Mouse (Mus musculus): ENCODE measurements around the gene Setd6. TPM values are rescaled to one million over a fixed set of nuclear protein-coding genes. Genes with fewer than 3 reads are reported as not detected.

The Setd6 gene
- polyA plus RNA-seq, 1 experiment from 2014 or later: 27.5 TPM

- 83% methylated on average over 6 of the region's 6 CpGs for WGBS
- no peaks in the 10 kb centered on the region for H3K36me3 ChIP-seq (ENCODE audit: control insufficient read depth, insufficient read depth, low read length)
- H3K27me3 ChIP-seq (ENCODE audit: control insufficient read depth, insufficient read depth, low read length): no peaks in the 10 kb centered on the region
- peak overlapping the region; percentile 82 for H3K9ac ChIP-seq (ENCODE audit: low read length)
- ATAC-seq (replicated peaks; ENCODE audit: low FRiP score): no peak
- H3K4me2 ChIP-seq (ENCODE audit: low read depth, low read length, severe bottlenecking): peak overlapping the region; percentile 85
- no peaks in the 10 kb centered on the region for H3K9me3 ChIP-seq (ENCODE audit: control insufficient read depth, low read length)
- H3K27ac ChIP-seq (ENCODE audit: low read depth, low read length): no peak overlapping the region
- H3K4me3 ChIP-seq (ENCODE audit: low read depth, low read length): no peak overlapping the region
- H3K4me1 ChIP-seq (replicated peaks; ENCODE audit: control insufficient read depth, insufficient read depth, low read length): peaks cover 8% of the 10 kb centered on the region; the same call in 1 of the 2 replicates
- DNase-seq (ENCODE audit: low spot score): peak; percentile 28
These were observed 756 bp upstream of the Setd6 start for GRCm38 (mm10) chr8:95714837-95715413.

- peak overlapping the region; percentile 80 for H3K4me3 ChIP-seq (ENCODE audit: low read depth, low read length)
- H3K27me3 ChIP-seq (ENCODE audit: control insufficient read depth, insufficient read depth, low read length): no peaks in the 10 kb centered on the region
- no peak for DNase-seq (ENCODE audit: low spot score)
- H3K27ac ChIP-seq (ENCODE audit: low read depth, low read length): no peak overlapping the region
- H3K9ac ChIP-seq (ENCODE audit: low read length): peak overlapping the region; percentile 82
- H3K36me3 ChIP-seq (ENCODE audit: control insufficient read depth, insufficient read depth, low read length): no peaks in the 10 kb centered on the region
- ATAC-seq (replicated peaks; ENCODE audit: low FRiP score): 0 out of 2 replicates have a peak, but pooled peaks have one; percentile 1
- peak overlapping the region; percentile 85 for H3K4me2 ChIP-seq (ENCODE audit: low read depth, low read length, severe bottlenecking)
- H3K9me3 ChIP-seq (ENCODE audit: control insufficient read depth, low read length): no peaks in the 10 kb centered on the region
- H3K4me1 ChIP-seq (replicated peaks; ENCODE audit: control insufficient read depth, insufficient read depth, low read length): peaks cover 8% of the 10 kb centered on the region; the same call in 1 of the 2 replicates
- 20% methylated on average over 21 of the region's 21 CpGs for WGBS
These were observed 1.1 kb downstream of the Setd6 start for GRCm38 (mm10) chr8:95716546-95717335.

GRCm38 (mm10) chr8:95727625-95728024, 11.9 kb downstream of the Setd6 start:
- Histone ChIP-seq H3K4me3 (ENCODE audit: low read depth, low read length) (no peak overlapping the region), H3K27ac (ENCODE audit: low read depth, low read length) (no peak overlapping the region), H3K27me3 (ENCODE audit: control insufficient read depth, insufficient read depth, low read length) (no peaks in the 10 kb centered on the region), H3K4me1 (replicated peaks; ENCODE audit: control insufficient read depth, insufficient read depth, low read length) (no peaks in the 10 kb centered on the region), H3K36me3 (ENCODE audit: control insufficient read depth, insufficient read depth, low read length) (peaks cover 29% of the 10 kb centered on the region), H3K4me2 (ENCODE audit: low read depth, low read length, severe bottlenecking) (no peak overlapping the region), H3K9ac (ENCODE audit: low read length) (no peak overlapping the region), H3K9me3 (ENCODE audit: control insufficient read depth, low read length) (no peaks in the 10 kb centered on the region)
- 91% methylated on average over 4 of the region's 4 CpGs for WGBS
- ATAC-seq (replicated peaks; ENCODE audit: low FRiP score): no peak
- DNase-seq (ENCODE audit: low spot score): no peak

- Histone ChIP-seq H3K9ac (ENCODE audit: low read length) (no peak overlapping the region), H3K4me1 (replicated peaks; ENCODE audit: control insufficient read depth, insufficient read depth, low read length) (no peaks in the 10 kb centered on the region), H3K4me3 (ENCODE audit: low read depth, low read length) (no peak overlapping the region), H3K36me3 (ENCODE audit: control insufficient read depth, insufficient read depth, low read length) (peaks cover 26% of the 10 kb centered on the region), H3K27me3 (ENCODE audit: control insufficient read depth, insufficient read depth, low read length) (no peaks in the 10 kb centered on the region), H3K4me2 (ENCODE audit: low read depth, low read length, severe bottlenecking) (no peak overlapping the region), H3K9me3 (ENCODE audit: control insufficient read depth, low read length) (no peaks in the 10 kb centered on the region), H3K27ac (ENCODE audit: low read depth, low read length) (no peak overlapping the region)
- ATAC-seq (replicated peaks; ENCODE audit: low FRiP score) (no peak), DNase-seq (ENCODE audit: low spot score) (no peak)
- 87% methylated on average over 7 of the region's 7 CpGs for WGBS
These were observed 22.9 kb downstream of the Setd6 start for GRCm38 (mm10) chr8:95738596-95738995.

- peaks cover 23% of the 10 kb centered on the region; the same call in 1 of the 2 replicates for H3K36me3 ChIP-seq (ENCODE audit: control insufficient read depth, insufficient read depth, low read length)
- DNase-seq (ENCODE audit: low spot score): no peak
- H3K9ac ChIP-seq (ENCODE audit: low read length): no peak overlapping the region
- WGBS: 91% methylated on average over 7 of the region's 7 CpGs
- H3K27me3 ChIP-seq (ENCODE audit: control insufficient read depth, insufficient read depth, low read length): no peaks in the 10 kb centered on the region
- no peaks in the 10 kb centered on the region for H3K4me1 ChIP-seq (replicated peaks; ENCODE audit: control insufficient read depth, insufficient read depth, low read length)
- no peak overlapping the region for H3K27ac ChIP-seq (ENCODE audit: low read depth, low read length)
- no peak overlapping the region for H3K4me2 ChIP-seq (ENCODE audit: low read depth, low read length, severe bottlenecking)
- no peak for ATAC-seq (replicated peaks; ENCODE audit: low FRiP score)
- no peak overlapping the region for H3K4me3 ChIP-seq (ENCODE audit: low read depth, low read length)
- no peaks in the 10 kb centered on the region for H3K9me3 ChIP-seq (ENCODE audit: control insufficient read depth, low read length)
These were observed 26.1 kb downstream of the Setd6 start for GRCm38 (mm10) chr8:95741732-95742131.

GRCm38 (mm10) chr8:95748028-95748427, 32.3 kb downstream of the Setd6 start:
- peaks cover 21% of the 10 kb centered on the region; the same call in 1 of the 2 replicates for H3K36me3 ChIP-seq (ENCODE audit: control insufficient read depth, insufficient read depth, low read length)
- no peak overlapping the region for H3K27ac ChIP-seq (ENCODE audit: low read depth, low read length)
- H3K4me3 ChIP-seq (ENCODE audit: low read depth, low read length): no peak overlapping the region
- H3K4me1 ChIP-seq (replicated peaks; ENCODE audit: control insufficient read depth, insufficient read depth, low read length): no peaks in the 10 kb centered on the region
- ATAC-seq (replicated peaks; ENCODE audit: low FRiP score) (no peak), DNase-seq (ENCODE audit: low spot score) (no peak)
- no peaks in the 10 kb centered on the region for H3K27me3 ChIP-seq (ENCODE audit: control insufficient read depth, insufficient read depth, low read length)
- H3K4me2 ChIP-seq (ENCODE audit: low read depth, low read length, severe bottlenecking): no peak overlapping the region
- 92% methylated on average over 4 of the region's 4 CpGs for WGBS
- H3K9ac ChIP-seq (ENCODE audit: low read length): no peak overlapping the region
- no peaks in the 10 kb centered on the region for H3K9me3 ChIP-seq (ENCODE audit: control insufficient read depth, low read length)

GRCm38 (mm10) chr8:95751924-95752323, 36.2 kb downstream of the Setd6 start:
- no peaks in the 10 kb centered on the region for H3K9me3 ChIP-seq (ENCODE audit: control insufficient read depth, low read length)
- no peak overlapping the region for H3K27ac ChIP-seq (ENCODE audit: low read depth, low read length)
- ATAC-seq (replicated peaks; ENCODE audit: low FRiP score) (no peak), DNase-seq (ENCODE audit: low spot score) (no peak)
- H3K4me1 ChIP-seq (replicated peaks; ENCODE audit: control insufficient read depth, insufficient read depth, low read length): no peaks in the 10 kb centered on the region
- H3K4me2 ChIP-seq (ENCODE audit: low read depth, low read length, severe bottlenecking): no peak overlapping the region
- H3K4me3 ChIP-seq (ENCODE audit: low read depth, low read length): no peak overlapping the region
- no peaks in the 10 kb centered on the region for H3K27me3 ChIP-seq (ENCODE audit: control insufficient read depth, insufficient read depth, low read length)
- H3K9ac ChIP-seq (ENCODE audit: low read length): no peak overlapping the region
- H3K36me3 ChIP-seq (ENCODE audit: control insufficient read depth, insufficient read depth, low read length): peaks cover 16% of the 10 kb centered on the region; the same call in 1 of the 2 replicates
- 94% methylated on average over 1 of the region's 1 CpGs for WGBS

- H3K36me3 ChIP-seq (ENCODE audit: control insufficient read depth, insufficient read depth, low read length): peaks cover 24% of the 10 kb centered on the region; the same call in 1 of the 2 replicates
These were observed 44.6 kb downstream of the Setd6 start for GRCm38 (mm10) chr8:95760323-95760722.

More at GRCm38 (mm10) chr8:95760323-95760722, 44.6 kb downstream of the Setd6 start:
- Histone ChIP-seq H3K27ac (ENCODE audit: low read depth, low read length) (no peak overlapping the region), H3K4me1 (replicated peaks; ENCODE audit: control insufficient read depth, insufficient read depth, low read length) (no peaks in the 10 kb centered on the region), H3K4me2 (ENCODE audit: low read depth, low read length, severe bottlenecking) (no peak overlapping the region), H3K4me3 (ENCODE audit: low read depth, low read length) (no peak overlapping the region), H3K9ac (ENCODE audit: low read length) (no peak overlapping the region), H3K9me3 (ENCODE audit: control insufficient read depth, low read length) (no peaks in the 10 kb centered on the region), H3K27me3 (ENCODE audit: control insufficient read depth, insufficient read depth, low read length) (no peaks in the 10 kb centered on the region)
- DNase-seq (ENCODE audit: low spot score) (no peak), ATAC-seq (replicated peaks; ENCODE audit: low FRiP score) (no peak)
- 90% methylated on average over 6 of the region's 6 CpGs for WGBS

Data from forebrain, embryonic 11.5 days (tissue).